Mouse (Mus musculus): ENCODE measurements around the gene Msmb.
"Not testable (repeated sequence)": the region's sequence is repeated elsewhere in the genome, so short reads cannot be mapped to it uniquely, and the experiment has no call there.

- not testable (repeated sequence) for TF ChIP-seq CTCF (conservative IDR thresholded peaks at IDR 0.05; ENCODE audit: low read length); NANOG (IDR thresholded peaks at IDR 0.05; ENCODE audit: borderline replicate concordance, low read length); POU5F1 (IDR thresholded peaks at IDR 0.05; ENCODE audit: borderline replicate concordance, low read length)
These were observed 5.4 kb upstream of the Msmb start for GRCm38 (mm10) chr14:32136467-32136866.
